Comparison of ENCODE assay signal across 17 mouse cellular contexts in genomic region chr14:82466708-82467107, GRCm38 (mm10).
"Had no signal": no experiment of that assay in that cellular context is flagged by ENCODE, and none has a peak within 500 bp of the region (broad histone marks: within the 10 kb centered on the region; RNA-seq: fewer than 3 reads in every experiment).

No protein-coding gene starts in this region.

- H3K27me3 ChIP-seq: neural tube, embryonic 12.5 days; neural tube, embryonic 13.5 days; neural tube, embryonic 15.5 days; stomach, embryonic 15.5 days had no signal

- H3K4me1 ChIP-seq: neural tube, embryonic 12.5 days; neural tube, embryonic 13.5 days; neural tube, embryonic 15.5 days; stomach, embryonic 15.5 days had no signal

- H3K36me3 ChIP-seq: neural tube, embryonic 12.5 days; neural tube, embryonic 13.5 days; neural tube, embryonic 15.5 days; stomach, embryonic 15.5 days had no signal

- H3K9ac ChIP-seq: neural tube, embryonic 12.5 days; neural tube, embryonic 13.5 days; neural tube, embryonic 15.5 days; stomach, embryonic 15.5 days had no signal

- H3K27ac ChIP-seq: neural tube, embryonic 12.5 days; neural tube, embryonic 13.5 days; neural tube, embryonic 15.5 days; stomach, embryonic 15.5 days; stomach, postnatal 0 days had no signal

- H3K4me3 ChIP-seq: neural tube, embryonic 12.5 days; neural tube, embryonic 13.5 days; neural tube, embryonic 15.5 days; stomach, embryonic 15.5 days had no signal

- DNase-seq: retina, postnatal 1 day; right cerebral cortex, adult 18-20 months; right cerebral cortex, postnatal 14 days; right cerebral cortex, postnatal 25 days; right cerebral cortex, postnatal 4 days; spleen, adult 18-20 months; thymus, adult 18-20 months; thymus, adult 2 months; thymus, postnatal 14 days; thymus, postnatal 25 days; thymus, postnatal 36 days; thymus, postnatal 4 days had no signal

- H3K9me3 ChIP-seq: neural tube, embryonic 12.5 days; neural tube, embryonic 13.5 days; neural tube, embryonic 15.5 days; stomach, embryonic 15.5 days had no signal

- H3K4me2 ChIP-seq: neural tube, embryonic 12.5 days; neural tube, embryonic 13.5 days; neural tube, embryonic 15.5 days; stomach, embryonic 15.5 days had no signal
